7 mouse cellular contexts compared by ENCODE assay signal in genomic region chr5:100036681-100037080, GRCm38 (mm10). TPM values are rescaled to one million over a fixed set of nuclear protein-coding genes. Genes with fewer than 3 reads are reported as not detected.
DNase-seq lines count a peak whose midpoint lies in the region; ATAC-seq and TF ChIP-seq lines count a peak whose summit lies in the region.

No protein-coding gene starts in this region.

- TF ChIP-seq POLR2A in lung, adult 2 months (IDR thresholded peaks at IDR 0.05; ENCODE audit: borderline replicate concordance, extremely low read depth, low read depth, low read length): no peak

- no peak for TF ChIP-seq CTCF in E14TG2a.4 (conservative IDR thresholded peaks at IDR 0.05; ENCODE audit: low read length)
- TF ChIP-seq CTCF in lung, adult 2 months (IDR thresholded peaks at IDR 0.05; ENCODE audit: insufficient read depth, low read length): no peak

- peak; percentile 47 for DNase-seq in 416B (ENCODE audit: low read depth)
- DNase-seq in lung, adult 2 months: no peak
- no peak for DNase-seq in ovary, adult 18-20 months (ENCODE audit: low spot score)

- peak; percentile 17 for ATAC-seq in granulocyte monocyte progenitor cell, adult 5-6 weeks (replicated peaks; ENCODE audit: poor library complexity, severe bottlenecking)
- no peak for ATAC-seq in stomach, embryonic 15.5 days (ENCODE audit: insufficient read depth, low FRiP score, low read depth)
- ATAC-seq in cerebellum, adult (ENCODE audit: insufficient number of reproducible peaks, low FRiP score, low TSS enrichment): no peak

- H3K27me3 ChIP-seq in E14TG2a.4 (ENCODE audit: insufficient read depth, low read length): no peaks in the 10 kb centered on the region
- H3K27me3 ChIP-seq in stomach, embryonic 15.5 days (replicated peaks): no peaks in the 10 kb centered on the region

- H3K9me3 ChIP-seq in E14TG2a.4 (ENCODE audit: low read length): no peaks in the 10 kb centered on the region
- H3K9me3 ChIP-seq in stomach, embryonic 15.5 days: no peaks in the 10 kb centered on the region

- H3K27ac ChIP-seq in stomach, embryonic 15.5 days: no peak overlapping the region

- 6% methylated on average over 7 of the region's 7 CpGs for WGBS in lung, adult 2 months
- 12% methylated on average over 7 of the region's 7 CpGs for WGBS in stomach, embryonic 15.5 days

- H3K4me3 ChIP-seq in E14TG2a.4 (replicated peaks; ENCODE audit: low read length): peak overlapping the region; percentile 98
- peak overlapping the region; percentile 39 for H3K4me3 ChIP-seq in lung, adult 2 months (replicated peaks; ENCODE audit: extremely low read depth, low read depth, low read length)
- H3K4me3 ChIP-seq in stomach, embryonic 15.5 days (replicated peaks): peak overlapping the region; percentile 94

- peaks cover 52% of the 10 kb centered on the region for H3K4me1 ChIP-seq in E14TG2a.4 (replicated peaks; ENCODE audit: low read depth, low read length)
- peaks cover 19% of the 10 kb centered on the region for H3K4me1 ChIP-seq in lung, adult 2 months (ENCODE audit: control insufficient read depth, insufficient read depth, low read length)
- H3K4me1 ChIP-seq in stomach, embryonic 15.5 days: peaks cover 13% of the 10 kb centered on the region; the same call in 1 of the 2 replicates

- H3K9ac ChIP-seq in stomach, embryonic 15.5 days: no peak overlapping the region; the same call in 1 of the 2 replicates

- peaks cover 63% of the 10 kb centered on the region for H3K36me3 ChIP-seq in E14TG2a.4 (ENCODE audit: insufficient read depth, low read length)
- H3K36me3 ChIP-seq in stomach, embryonic 15.5 days: peaks cover 28% of the 10 kb centered on the region

- H3K4me2 ChIP-seq in stomach, embryonic 15.5 days: peak overlapping the region; percentile 88

RNA-seq across cellular contexts. Expression of gene Hnrnpdl, which starts 2.8 kb away (rescaled TPM):
- total RNA-seq in granulocyte monocyte progenitor cell, adult 5-6 weeks (2014; fragmentation: Nextera tagmentation): 237 and 261 TPM in 2 replicates
- total RNA-seq in granulocyte monocyte progenitor cell, adult 5-6 weeks (2017): 423 and 495 TPM in 2 replicates
- 54.2 and 74.0 TPM in 2 replicates for polyA plus RNA-seq in lung, adult 2 months (2012; rRNA removed)
- 136 and 149 TPM in 2 replicates for polyA plus RNA-seq in stomach, embryonic 15.5 days (2015; fragmentation: Nextera tagmentation; extraction: Ambion mirVana)

RNA-seq across cellular contexts. Expression of gene Enoph1, which starts 3.1 kb away (rescaled TPM):
- total RNA-seq in granulocyte monocyte progenitor cell, adult 5-6 weeks (2014; fragmentation: Nextera tagmentation): 37.1 and 58.1 TPM in 2 replicates
- 41.8 and 51.7 TPM in 2 replicates for total RNA-seq in granulocyte monocyte progenitor cell, adult 5-6 weeks (2017)
- 33.1 and 34.0 TPM in 2 replicates for polyA plus RNA-seq in lung, adult 2 months (2012; rRNA removed)
- 41.2 and 46.2 TPM in 2 replicates for polyA plus RNA-seq in stomach, embryonic 15.5 days (2015; fragmentation: Nextera tagmentation; extraction: Ambion mirVana)

RNA-seq across cellular contexts. Expression of gene 4930524J08Rik, which starts 57.8 kb away (rescaled TPM):
- 3.4 and 3.5 TPM in 2 replicates for total RNA-seq in granulocyte monocyte progenitor cell, adult 5-6 weeks (2014; fragmentation: Nextera tagmentation)
- not detected in 2 replicates for total RNA-seq in granulocyte monocyte progenitor cell, adult 5-6 weeks (2017)
- polyA plus RNA-seq in lung, adult 2 months (2012; rRNA removed): 1.1 and 1.7 TPM in 2 replicates
- polyA plus RNA-seq in stomach, embryonic 15.5 days (2015; fragmentation: Nextera tagmentation; extraction: Ambion mirVana): 1.7 and 1.8 TPM in 2 replicates

RNA-seq across cellular contexts. Expression of gene Hnrnpd, which starts 57.9 kb away (rescaled TPM):
- 367 and 418 TPM in 2 replicates for total RNA-seq in granulocyte monocyte progenitor cell, adult 5-6 weeks (2014; fragmentation: Nextera tagmentation)
- 145 and 149 TPM in 2 replicates for total RNA-seq in granulocyte monocyte progenitor cell, adult 5-6 weeks (2017)
- polyA plus RNA-seq in lung, adult 2 months (2012; rRNA removed): 28.5 and 46.0 TPM in 2 replicates
- polyA plus RNA-seq in stomach, embryonic 15.5 days (2015; fragmentation: Nextera tagmentation; extraction: Ambion mirVana): 178 and 194 TPM in 2 replicates

Comparison
In these comparisons a context has a peak if more than half of its experiments do, and no peak if none do; other contexts are left out.
1. H3K4me3 ChIP-seq: peak in every context shown above with its lines; median percentile 98 in E14TG2a.4; 94 in stomach, embryonic 15.5 days; 39 in lung, adult 2 months.